Mouse (Mus musculus) embryonic facial prominence, embryonic 12.5 days (tissue): ENCODE measurements around the gene Ikzf2. TPM values are rescaled to one million over a fixed set of nuclear protein-coding genes. Genes with fewer than 3 reads are reported as not detected.

Experiments
- ATAC-seq: fragments of 200-750 bp; cut with Nextera tagmentation; 2 replicates; pipeline ENCODE4 v1.8.0; 2017; ENCODE audit not compliant: insufficient number of reproducible peaks, insufficient read depth, low FRiP score, low TSS enrichment
- H3K27ac ChIP-seq: fragments of 300-500 bp; sonication (generic); 2 replicates; pipeline ENCODE4 v1.5.1; 2016; ENCODE audit warnings: mild to moderate bottlenecking
- H3K27me3 ChIP-seq: fragments of 300-500 bp; sonication (generic); 2 replicates; pipeline ENCODE4 v1.6.1; 2016; ENCODE audit warnings: mild to moderate bottlenecking, moderate library complexity
- H3K36me3 ChIP-seq: fragments of 300-500 bp; sonication (generic); 2 replicates; pipeline ENCODE4 v1.6.1; 2016; ENCODE audit warnings: mild to moderate bottlenecking
- H3K4me1 ChIP-seq: fragments of 300-500 bp; sonication (generic); 2 replicates; pipeline ENCODE4 v1.6.1; 2016
- H3K4me2 ChIP-seq: fragments of 300-500 bp; sonication (generic); replicated peaks from 2 replicates; pipeline ENCODE4 v1.6.1; 2016; ENCODE audit warnings: mild to moderate bottlenecking, moderate library complexity
- H3K4me3 ChIP-seq: fragments of 300-500 bp; sonication (generic); 2 replicates; pipeline ENCODE4 v1.5.1; 2016; ENCODE audit warnings: mild to moderate bottlenecking
- H3K9ac ChIP-seq: fragments of 300-500 bp; sonication (generic); 2 replicates; pipeline ENCODE4 v1.6.1; 2016; ENCODE audit warnings: mild to moderate bottlenecking, moderate library complexity
- H3K9me3 ChIP-seq: fragments of 300-500 bp; sonication (generic); 2 replicates; pipeline ENCODE4 v1.6.1; 2016; ENCODE audit warnings: mild to moderate bottlenecking, moderate library complexity
- WGBS: fragments of 180-500 bp; shearing (Covaris S2); methylation state at CpG from one replicate; pipeline ENCODE4 v1.1.7; 2016; 5-methylcytosine and 5-hydroxymethylcytosine counted together
- polyA plus RNA-seq: library from polyadenylated mRNA; unstranded; fragments of >200 nt; fragmentation: Nextera tagmentation; extraction: Ambion mirVana; gene quantifications from 2 replicates; pipeline ENCODE4 v1.2.1, GENCODE M21; 2016

Gene Ikzf2
- polyA plus RNA-seq, 1 experiment from 2014 or later, result 8.5 TPM

DNA sequence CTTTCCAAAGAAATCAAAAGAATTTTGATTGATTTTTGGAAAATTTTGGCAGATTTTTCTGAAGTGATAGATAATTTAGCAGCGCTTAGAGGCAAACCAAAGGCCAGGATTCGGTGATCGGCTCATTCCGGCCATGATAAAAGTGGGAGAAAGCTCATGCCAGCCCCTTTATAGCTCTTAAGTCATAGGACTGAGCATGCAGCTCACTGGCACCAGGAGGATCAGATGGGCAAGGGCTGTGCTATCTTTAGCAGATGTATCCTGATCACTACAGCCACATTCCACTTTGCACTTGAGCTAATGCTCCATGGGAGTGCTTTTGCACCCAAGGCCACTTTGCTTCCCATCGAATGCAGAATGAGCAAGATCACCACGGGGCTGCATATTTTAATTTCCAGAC lies 181.0 kb downstream of the Ikzf2 start:
- Histone ChIP-seq H3K27me3 (no peaks in the 10 kb centered on the region), H3K4me3 (no peak overlapping the region), H3K9ac (no peak overlapping the region), H3K4me1 (no peaks in the 10 kb centered on the region), H3K36me3 (no peaks in the 10 kb centered on the region), H3K9me3 (no peaks in the 10 kb centered on the region), H3K4me2 (no peak overlapping the region), H3K27ac (no peak overlapping the region)
- 95% methylated on average over 6 of the region's 6 CpGs for WGBS
- ATAC-seq, result no peak

DNA sequence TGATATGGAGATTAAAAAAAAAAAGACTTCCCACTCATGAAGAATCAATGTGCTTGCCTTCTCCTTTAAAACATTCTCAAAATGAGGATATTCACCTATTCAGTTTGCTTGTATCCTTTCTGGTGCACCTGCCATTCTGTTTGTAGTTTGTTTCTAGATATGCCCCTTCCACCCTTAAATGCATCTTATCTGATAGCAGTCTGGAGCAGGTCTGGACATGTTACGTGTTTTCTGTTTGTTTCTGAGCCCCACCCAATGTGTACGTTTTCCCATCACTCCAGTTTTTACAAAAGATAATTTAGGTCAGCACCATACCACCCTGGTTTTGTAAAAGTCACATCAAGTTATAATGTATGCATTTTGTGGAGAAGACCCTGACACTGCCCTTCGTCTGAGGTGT lies 186.7 kb downstream of the Ikzf2 start:
- WGBS, result 77% methylated on average over 3 of the region's 3 CpGs
- no peak overlapping the region for H3K27ac ChIP-seq

DNA sequence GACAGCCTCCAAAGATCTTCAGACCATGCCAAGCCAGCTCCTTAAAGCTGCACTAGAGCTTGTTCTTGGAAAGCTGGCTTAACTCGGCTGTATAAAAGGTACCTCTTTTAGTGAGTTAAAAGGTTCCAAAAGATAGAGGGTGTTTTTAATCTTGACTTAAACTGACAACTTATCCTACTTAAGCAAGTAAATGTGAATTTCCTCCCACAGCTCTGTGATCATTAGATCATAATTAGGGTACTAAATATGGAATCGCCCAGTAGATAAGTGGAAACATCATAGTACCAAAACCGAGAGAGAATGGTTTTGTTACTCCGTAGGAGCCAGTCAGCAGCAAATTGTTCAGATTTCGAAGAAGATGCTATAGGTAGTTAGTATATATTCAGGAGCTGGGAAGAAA lies 187.4 kb downstream of the Ikzf2 start:
- ATAC-seq, result no peak

More for the DNA sequence above, 186.7 kb downstream of the Ikzf2 start:
- Histone ChIP-seq H3K9ac (no peak overlapping the region), H3K4me3 (no peak overlapping the region), H3K4me1 (no peaks in the 10 kb centered on the region), H3K4me2 (no peak overlapping the region), H3K36me3 (no peaks in the 10 kb centered on the region), H3K27me3 (no peaks in the 10 kb centered on the region), H3K9me3 (no peaks in the 10 kb centered on the region)
- no peak for ATAC-seq

DNA sequence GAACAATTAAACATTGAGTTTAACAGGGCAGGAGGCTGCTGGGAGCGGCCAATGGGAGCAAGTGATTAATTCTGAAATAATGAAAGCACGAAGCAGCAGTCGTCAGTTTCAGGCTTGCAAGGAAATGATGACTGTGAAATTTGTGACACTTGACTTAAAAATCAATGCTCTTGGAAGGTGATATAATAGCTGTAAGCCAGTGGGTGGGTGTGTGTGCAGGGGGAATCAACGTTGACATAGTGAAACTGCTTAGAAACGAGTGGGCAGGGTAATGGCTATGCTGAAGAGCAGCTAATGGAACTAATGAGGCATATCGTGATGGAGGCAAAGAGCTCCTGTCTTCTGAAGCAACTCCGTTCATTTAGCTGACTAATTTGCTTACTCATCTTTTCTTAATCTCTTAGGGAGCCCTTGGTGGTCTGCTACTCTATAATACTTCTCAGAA lies 188.2 kb downstream of the Ikzf2 start:
- Histone ChIP-seq H3K27me3 (no peaks in the 10 kb centered on the region), H3K4me3 (no peak overlapping the region), H3K4me1 (no peaks in the 10 kb centered on the region), H3K27ac (no peak overlapping the region), H3K9ac (no peak overlapping the region), H3K4me2 (no peak overlapping the region), H3K36me3 (no peaks in the 10 kb centered on the region), H3K9me3 (no peaks in the 10 kb centered on the region)
- ATAC-seq, result no peak
- 52% methylated on average over 7 of the region's 7 CpGs for WGBS

More for the DNA sequence above, 187.4 kb downstream of the Ikzf2 start:
- H3K9me3 ChIP-seq, result no peaks in the 10 kb centered on the region
- no peak overlapping the region for H3K27ac ChIP-seq
- no peak overlapping the region for H3K4me2 ChIP-seq
- H3K36me3 ChIP-seq, result no peaks in the 10 kb centered on the region
- 80% methylated on average over 5 of the region's 5 CpGs for WGBS
- H3K4me3 ChIP-seq, result no peak overlapping the region
- H3K4me1 ChIP-seq, result no peaks in the 10 kb centered on the region
- H3K9ac ChIP-seq, result no peak overlapping the region
- H3K27me3 ChIP-seq, result no peaks in the 10 kb centered on the region

DNA sequence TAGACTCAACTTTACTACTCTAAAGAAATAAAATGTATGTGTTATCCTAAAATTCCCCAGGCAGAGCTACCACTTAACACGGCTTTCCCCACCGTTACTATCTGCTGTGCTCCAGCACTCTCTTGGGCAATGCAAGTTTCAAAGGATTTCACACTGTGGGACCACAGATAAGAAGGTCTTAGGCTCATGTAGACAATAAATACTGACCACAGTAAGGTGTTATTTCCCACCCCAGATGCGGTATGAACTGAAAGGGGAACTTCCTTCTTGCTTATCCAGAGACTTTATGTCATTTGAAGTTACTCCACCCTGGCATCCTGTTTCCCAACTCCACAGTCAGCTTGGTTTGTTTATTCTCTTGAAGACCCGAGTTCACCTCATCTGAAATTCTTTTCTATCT lies 191.0 kb downstream of the Ikzf2 start:
- no peak overlapping the region for H3K27ac ChIP-seq
- 77% methylated on average over 4 of the region's 4 CpGs for WGBS
- H3K4me1 ChIP-seq, result no peaks in the 10 kb centered on the region
- H3K9me3 ChIP-seq, result no peaks in the 10 kb centered on the region
- no peaks in the 10 kb centered on the region for H3K36me3 ChIP-seq
- ATAC-seq, result no peak
- no peak overlapping the region for H3K4me2 ChIP-seq
- no peak overlapping the region for H3K9ac ChIP-seq
- no peak overlapping the region for H3K4me3 ChIP-seq
- no peaks in the 10 kb centered on the region for H3K27me3 ChIP-seq

DNA sequence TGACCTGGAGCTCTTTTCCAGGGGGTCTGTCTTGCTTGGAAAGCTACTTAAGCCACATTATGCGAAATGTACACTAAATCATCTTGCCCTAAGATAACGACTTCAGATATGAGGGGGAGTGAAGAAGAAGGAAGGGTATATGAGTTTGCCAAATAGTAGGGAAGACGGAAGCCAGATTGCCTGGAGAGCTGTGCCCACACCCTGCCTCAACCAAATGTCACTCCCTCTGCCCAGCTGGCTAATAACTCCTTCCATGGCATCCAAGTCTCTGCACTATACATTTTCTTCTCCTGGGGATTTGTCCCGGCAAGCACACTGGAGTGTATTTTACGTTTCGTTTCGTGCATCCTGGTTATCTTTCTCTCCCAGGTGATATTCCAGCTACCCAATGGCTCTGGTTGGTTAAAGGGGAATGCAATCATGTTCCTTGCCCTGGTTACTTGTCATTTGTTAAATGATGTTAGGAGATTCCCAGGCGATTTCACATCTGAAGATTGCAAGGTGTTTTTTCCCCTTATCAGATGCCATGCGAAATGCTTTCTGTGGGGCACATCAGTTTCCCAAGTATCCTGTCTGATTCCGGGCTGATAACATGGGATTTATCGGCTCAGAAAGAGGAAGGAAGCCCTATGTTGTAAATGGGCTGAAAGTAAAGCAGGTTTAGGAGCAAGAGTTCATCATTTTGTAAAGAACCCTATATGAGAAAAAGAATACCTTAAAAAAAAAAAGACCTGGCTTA lies 193.6 kb downstream of the Ikzf2 start:
- 80% methylated on average over 11 of the region's 11 CpGs for WGBS
- H3K27me3 ChIP-seq, result no peaks in the 10 kb centered on the region
- no peak overlapping the region for H3K4me2 ChIP-seq
- no peak overlapping the region for H3K4me3 ChIP-seq
- ATAC-seq, result no peak
- H3K27ac ChIP-seq, result no peak overlapping the region
- H3K4me1 ChIP-seq, result no peaks in the 10 kb centered on the region
- no peaks in the 10 kb centered on the region for H3K9me3 ChIP-seq
- no peaks in the 10 kb centered on the region for H3K36me3 ChIP-seq
- no peak overlapping the region for H3K9ac ChIP-seq

DNA sequence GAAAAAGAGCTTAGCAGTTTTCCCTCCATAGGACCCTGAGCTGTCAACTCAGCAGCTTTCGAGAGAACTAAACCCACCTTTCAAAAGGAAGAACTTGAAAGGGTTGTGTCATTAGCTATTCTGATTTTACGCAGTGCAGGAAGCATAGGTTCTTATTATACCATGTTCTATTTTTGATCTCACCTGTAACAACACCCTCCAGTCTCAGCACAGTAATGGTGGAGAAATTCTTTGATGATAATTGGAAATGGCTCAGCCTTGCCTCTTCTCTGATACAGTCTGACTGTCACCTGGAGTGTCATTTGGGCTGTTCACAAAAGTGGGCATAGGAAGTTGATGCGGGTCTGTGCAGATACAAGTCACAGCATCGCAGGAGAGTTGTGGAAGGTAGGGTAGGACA lies 195.0 kb downstream of the Ikzf2 start:
- ATAC-seq, result no peak
- Histone ChIP-seq H3K4me1 (no peaks in the 10 kb centered on the region), H3K9me3 (no peaks in the 10 kb centered on the region), H3K4me3 (no peak overlapping the region), H3K36me3 (no peaks in the 10 kb centered on the region), H3K4me2 (no peak overlapping the region), H3K9ac (no peak overlapping the region), H3K27ac (no peak overlapping the region), H3K27me3 (no peaks in the 10 kb centered on the region)
- 90% methylated on average over 4 of the region's 4 CpGs for WGBS

DNA sequence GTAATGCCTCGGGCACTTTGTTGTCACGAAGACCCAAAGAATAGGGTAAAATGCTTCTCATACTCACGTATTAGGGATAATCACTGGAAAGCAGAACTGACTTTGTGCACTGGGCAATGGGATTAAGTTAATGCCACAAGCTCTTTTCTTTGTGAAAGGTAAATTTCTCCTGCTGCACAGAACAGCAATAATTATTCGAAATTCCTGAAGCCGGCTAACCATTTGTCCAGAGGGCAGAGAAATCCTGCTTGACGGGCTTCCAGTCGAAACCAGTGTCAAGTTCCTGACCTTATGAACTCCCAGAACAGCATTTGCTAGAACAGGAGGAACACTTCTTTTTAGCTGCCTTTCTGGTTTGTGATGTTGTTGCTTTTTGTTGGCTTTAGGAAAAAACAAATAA lies 198.0 kb downstream of the Ikzf2 start:
- Histone ChIP-seq H3K4me2 (no peak overlapping the region), H3K4me1 (no peaks in the 10 kb centered on the region), H3K4me3 (no peak overlapping the region), H3K9ac (no peak overlapping the region), H3K9me3 (no peaks in the 10 kb centered on the region), H3K27ac (no peak overlapping the region), H3K36me3 (no peaks in the 10 kb centered on the region), H3K27me3 (no peaks in the 10 kb centered on the region)
- no peak for ATAC-seq
- 12% methylated on average over 7 of the region's 7 CpGs for whole genome bisulfite sequencing

DNA sequence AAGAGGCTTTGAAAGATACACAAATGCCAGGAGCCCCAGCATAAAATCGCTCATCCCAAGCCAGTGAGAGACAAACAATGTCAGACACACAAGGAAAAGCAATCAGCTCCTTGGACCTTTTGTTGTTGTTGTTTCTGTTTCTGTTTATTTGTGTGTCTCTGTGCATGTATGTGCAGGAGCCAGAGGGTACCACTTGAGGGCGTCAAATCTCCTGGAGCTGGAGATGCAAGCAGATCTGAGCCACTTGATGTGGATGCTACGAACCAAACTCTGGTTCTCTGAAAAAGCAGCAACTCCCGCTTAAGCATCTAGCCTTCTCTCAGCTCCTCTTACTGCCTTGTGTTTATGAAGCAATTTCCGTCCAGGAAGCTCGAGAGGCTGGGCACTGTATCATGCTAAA lies 198.4 kb downstream of the Ikzf2 start:
- WGBS, result 42% methylated on average over 6 of the region's 6 CpGs
- Histone ChIP-seq H3K4me2 (no peak overlapping the region), H3K9ac (no peak overlapping the region), H3K36me3 (no peaks in the 10 kb centered on the region), H3K9me3 (no peaks in the 10 kb centered on the region), H3K27me3 (no peaks in the 10 kb centered on the region), H3K4me3 (no peak overlapping the region), H3K4me1 (no peaks in the 10 kb centered on the region), H3K27ac (no peak overlapping the region)
- no peak for ATAC-seq

Other genes with a start within 250 kb of the Ikzf2 start
- gene Spag16, start 139.7 kb upstream of the Ikzf2 start, polyA plus RNA-seq, result 1.1 and 1.2 TPM in 2 replicates